Mouse (Mus musculus) ES-Bruce4 (cell line): Measurements from ENCODE around the gene Chd6. TPM values are rescaled to one million over a fixed set of nuclear protein-coding genes. Genes with fewer than 3 reads are reported as not detected.
A peak's percentile ranks its signal among the peaks of the same experiment; 100 is the strongest.

Source experiments
- H3K27ac ChIP-seq: 2 replicates; pipeline ENCODE4 v1.5.1; 2012; ENCODE audit warnings: low read length, inconsistent platforms; ENCODE audit not compliant: insufficient read depth
- H3K27me3 ChIP-seq: 2 replicates; pipeline ENCODE4 v1.6.1; 2012; ENCODE audit warnings: mild to moderate bottlenecking, low read length, inconsistent platforms; ENCODE audit not compliant: control insufficient read depth, poor library complexity, insufficient read depth, severe bottlenecking
- H3K36me3 ChIP-seq: 2 replicates; pipeline ENCODE4 v1.6.1; 2012; ENCODE audit warnings: inconsistent platforms, mild to moderate bottlenecking, low read length, moderate library complexity; ENCODE audit not compliant: control insufficient read depth, poor library complexity, insufficient read depth, severe bottlenecking
- H3K4me1 ChIP-seq: one replicate; pipeline ENCODE4 v1.8.1; 2011; ENCODE audit warnings: low read length; ENCODE audit not compliant: control insufficient read depth, insufficient read depth
- H3K4me3 ChIP-seq: 2 replicates; pipeline ENCODE4 v1.5.1; 2011; ENCODE audit warnings: low read depth, mild to moderate bottlenecking, low read length
- H3K9ac ChIP-seq: 2 replicates; pipeline ENCODE4 v1.6.1; 2012; ENCODE audit warnings: low read depth, mild to moderate bottlenecking, inconsistent platforms; ENCODE audit not compliant: poor library complexity, severe bottlenecking
- H3K9me3 ChIP-seq: replicated peaks from 2 replicates; pipeline ENCODE4 v1.6.1; 2012; ENCODE audit warnings: mild to moderate bottlenecking, low read length, inconsistent platforms; ENCODE audit not compliant: control insufficient read depth, poor library complexity, insufficient read depth, severe bottlenecking
- CTCF ChIP-seq: IDR thresholded peaks from one replicate; pipeline ENCODE4 v1.8.1; 2011; ENCODE audit warnings: low read depth, low read length
- EP300 ChIP-seq: IDR thresholded peaks from 2 replicates; pipeline ENCODE4 v1.6.1; 2011; ENCODE audit warnings: low read depth, low read length; ENCODE audit not compliant: insufficient read depth
- POLR2A ChIP-seq: IDR thresholded peaks from one replicate; pipeline ENCODE4 v1.8.1; 2011; ENCODE audit warnings: low read length; ENCODE audit not compliant: insufficient read depth
- polyA plus RNA-seq: library from polyadenylated mRNA; stranded (reverse); fragments of >200 nt; gene quantifications from 2 replicates; pipeline ENCODE4 v1.2.4, GENCODE M21; 2011; ENCODE audit warnings: low read depth; ENCODE audit not compliant: missing spikeins, insufficient read depth, insufficient read length

Gene Chd6
- 75.9 and 90.4 TPM in 2 replicates for polyA plus RNA-seq

GRCm38 (mm10) chr2:161108933-161109371 is at the start of gene Chd6:
Chd6 (minus strand) TSS chr2:161109075.
- Histone ChIP-seq H3K36me3 (no peaks in the 10 kb centered on the region), H3K9ac (peak within 1 kb of the TSS; percentile 94), H3K4me3 (peak within 1 kb of the TSS; percentile 75), H3K27ac (peak within 1 kb of the TSS; percentile 45; the same call in 1 of the 2 replicates), H3K4me1 (no peaks in the 10 kb centered on the region), H3K9me3 (no peaks in the 10 kb centered on the region), H3K27me3 (no peaks in the 10 kb centered on the region)
- TF ChIP-seq EP300 (no peak), POLR2A (no peak), CTCF (no peak)

- Histone ChIP-seq H3K27ac (no peak overlapping the region), H3K36me3 (no peaks in the 10 kb centered on the region), H3K9me3 (no peaks in the 10 kb centered on the region), H3K4me3 (no peak overlapping the region), H3K9ac (no peak overlapping the region), H3K4me1 (no peaks in the 10 kb centered on the region), H3K27me3 (no peaks in the 10 kb centered on the region)
- TF ChIP-seq POLR2A (no peak), EP300 (no peak), CTCF (no peak)
Observed at GRCm38 (mm10) chr2:161150004-161150842, 41.3 kb upstream of the Chd6 start.

- no peaks in the 10 kb centered on the region for H3K9me3 ChIP-seq
- no peak overlapping the region for H3K9ac ChIP-seq
- no peak overlapping the region for H3K4me3 ChIP-seq
- H3K36me3 ChIP-seq, result no peaks in the 10 kb centered on the region
- no peaks in the 10 kb centered on the region for H3K4me1 ChIP-seq
- no peak overlapping the region for H3K27ac ChIP-seq
- no peaks in the 10 kb centered on the region for H3K27me3 ChIP-seq
- no peak for TF ChIP-seq POLR2A
- no peak for TF ChIP-seq EP300
- TF ChIP-seq CTCF, result no peak
Observed at GRCm38 (mm10) chr2:161148428-161149020, 39.6 kb upstream of the Chd6 start.

GRCm38 (mm10) chr2:161147656-161148427 is 39.0 kb upstream of the Chd6 start:
- H3K4me1 ChIP-seq, result no peaks in the 10 kb centered on the region
- no peak overlapping the region for H3K27ac ChIP-seq
- no peak for TF ChIP-seq EP300
- no peak for TF ChIP-seq POLR2A
- no peak for TF ChIP-seq CTCF

GRCm38 (mm10) chr2:161144799-161145198 is 35.9 kb upstream of the Chd6 start:
- Histone ChIP-seq H3K27me3 (no peaks in the 10 kb centered on the region), H3K36me3 (no peaks in the 10 kb centered on the region), H3K27ac (no peak overlapping the region), H3K4me1 (no peaks in the 10 kb centered on the region), H3K9ac (no peak overlapping the region), H3K9me3 (no peaks in the 10 kb centered on the region), H3K4me3 (no peak overlapping the region)
- TF ChIP-seq EP300 (no peak), CTCF (no peak), POLR2A (no peak)

More at GRCm38 (mm10) chr2:161147656-161148427, 39.0 kb upstream of the Chd6 start:
- Histone ChIP-seq H3K9me3 (no peaks in the 10 kb centered on the region), H3K27me3 (no peaks in the 10 kb centered on the region), H3K4me3 (no peak overlapping the region), H3K36me3 (no peaks in the 10 kb centered on the region), H3K9ac (no peak overlapping the region)
